Mouse (Mus musculus): ENCODE data around the gene Kbtbd12. TPM values are rescaled to one million over a fixed set of nuclear protein-coding genes. Genes with fewer than 3 reads are reported as not detected.
A peak's percentile ranks its signal among the peaks of the same experiment; 100 is the strongest.

The Kbtbd12 gene
- polyA plus RNA-seq, 1 experiment from 2014 or later, result not detected

DNA sequence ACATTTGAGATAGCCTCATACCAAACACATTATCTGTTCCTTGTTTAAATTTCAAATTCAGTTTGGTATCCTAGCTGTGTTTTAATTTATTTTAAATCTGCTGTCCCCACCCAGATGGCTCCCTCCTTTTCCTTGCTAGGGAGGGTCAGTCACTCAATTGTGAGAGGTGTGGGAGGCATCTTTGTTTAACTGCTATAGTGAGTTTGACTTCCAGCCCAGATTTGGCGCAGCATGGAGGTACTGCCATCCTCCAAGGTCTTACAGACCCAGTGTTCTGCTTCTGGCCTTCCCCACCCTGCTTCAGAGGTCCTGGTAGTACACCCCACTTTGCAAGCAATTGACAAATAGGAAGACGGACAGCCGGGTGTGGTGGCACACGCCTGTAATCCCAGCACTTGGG lies 113.7 kb downstream of the Kbtbd12 start:
- 92% methylated on average over 4 of the region's 4 CpGs for WGBS
- no peak overlapping the region for H3K4me3 ChIP-seq (ENCODE audit: low read depth, low read length)
- DNase-seq (ENCODE audit: low spot score), result peak; percentile 25
- no peaks in the 10 kb centered on the region for H3K9me3 ChIP-seq (ENCODE audit: control insufficient read depth, low read length)
- no peak overlapping the region for H3K9ac ChIP-seq (ENCODE audit: low read length)
- H3K4me1 ChIP-seq (replicated peaks; ENCODE audit: control insufficient read depth, insufficient read depth, low read length), result 0 out of 2 replicates have a peak, but pooled peaks cover 3% of the 10 kb centered on the region
- no peak overlapping the region for H3K4me2 ChIP-seq (ENCODE audit: low read depth, low read length, severe bottlenecking)
- ATAC-seq (replicated peaks; ENCODE audit: low FRiP score), result no peak
- H3K27ac ChIP-seq (ENCODE audit: low read depth, low read length), result no peak overlapping the region
- no peaks in the 10 kb centered on the region for H3K36me3 ChIP-seq (ENCODE audit: control insufficient read depth, insufficient read depth, low read length)
- no peaks in the 10 kb centered on the region for H3K27me3 ChIP-seq (ENCODE audit: control insufficient read depth, insufficient read depth, low read length)

DNA sequence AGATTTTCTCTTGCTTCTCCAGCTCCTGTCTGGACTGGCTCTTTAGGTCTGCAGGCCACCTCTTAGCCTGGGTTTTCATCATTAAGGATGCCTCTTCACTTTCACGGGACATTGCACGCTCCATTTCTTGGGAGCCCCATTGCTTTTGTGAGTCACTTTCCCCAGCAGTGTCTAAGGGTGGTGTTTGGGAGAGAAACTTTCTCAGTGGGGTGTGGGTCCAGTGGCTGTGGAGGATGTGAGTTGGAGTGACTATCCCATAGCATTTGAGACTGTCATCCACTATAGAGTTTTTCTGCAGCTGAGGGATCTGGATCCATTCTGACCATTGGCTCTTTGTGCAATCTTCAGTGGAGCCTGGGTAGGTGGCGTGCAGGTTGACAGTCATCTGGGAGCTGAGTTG lies 114.3 kb downstream of the Kbtbd12 start:
- H3K9ac ChIP-seq (ENCODE audit: low read length), result no peak overlapping the region
- peak; percentile 33 for DNase-seq (ENCODE audit: low spot score)
- H3K4me2 ChIP-seq (ENCODE audit: low read depth, low read length, severe bottlenecking), result no peak overlapping the region
- H3K4me3 ChIP-seq (ENCODE audit: low read depth, low read length), result no peak overlapping the region
- H3K36me3 ChIP-seq (ENCODE audit: control insufficient read depth, insufficient read depth, low read length), result no peaks in the 10 kb centered on the region
- 0 out of 2 replicates have a peak, but pooled peaks cover 3% of the 10 kb centered on the region for H3K4me1 ChIP-seq (replicated peaks; ENCODE audit: control insufficient read depth, insufficient read depth, low read length)
- ATAC-seq (replicated peaks; ENCODE audit: low FRiP score), result no peak
- 92% methylated on average over 3 of the region's 3 CpGs for WGBS
- no peak overlapping the region for H3K27ac ChIP-seq (ENCODE audit: low read depth, low read length)
- H3K27me3 ChIP-seq (ENCODE audit: control insufficient read depth, insufficient read depth, low read length), result no peaks in the 10 kb centered on the region
- no peaks in the 10 kb centered on the region for H3K9me3 ChIP-seq (ENCODE audit: control insufficient read depth, low read length)

DNA sequence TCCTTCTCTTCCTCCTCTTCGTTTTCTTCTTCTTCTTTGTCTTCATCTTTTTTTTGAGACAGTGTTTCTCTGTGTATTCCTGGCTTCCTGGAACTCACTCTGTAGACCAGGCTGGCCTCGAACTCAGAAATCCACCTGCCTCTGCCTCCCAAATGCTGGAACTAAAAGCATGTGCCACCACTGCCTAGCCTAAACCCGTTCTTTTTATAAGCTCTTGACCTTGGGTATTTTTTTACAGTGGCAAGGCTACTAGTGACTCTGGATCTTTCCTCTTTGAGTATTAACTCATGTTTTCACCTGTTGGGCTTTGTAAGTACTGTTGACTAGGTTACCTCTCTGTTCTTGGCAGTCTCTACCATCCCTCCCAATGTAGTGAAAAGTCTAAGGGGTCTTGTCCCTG lies 114.7 kb downstream of the Kbtbd12 start:
- Histone ChIP-seq H3K9ac (ENCODE audit: low read length) (no peak overlapping the region), H3K36me3 (ENCODE audit: control insufficient read depth, insufficient read depth, low read length) (no peaks in the 10 kb centered on the region), H3K27me3 (ENCODE audit: control insufficient read depth, insufficient read depth, low read length) (no peaks in the 10 kb centered on the region), H3K9me3 (ENCODE audit: control insufficient read depth, low read length) (no peaks in the 10 kb centered on the region), H3K4me2 (ENCODE audit: low read depth, low read length, severe bottlenecking) (no peak overlapping the region), H3K27ac (ENCODE audit: low read depth, low read length) (no peak overlapping the region), H3K4me1 (replicated peaks; ENCODE audit: control insufficient read depth, insufficient read depth, low read length) (peaks cover 3% of the 10 kb centered on the region; the same call in 1 of the 2 replicates), H3K4me3 (ENCODE audit: low read depth, low read length) (no peak overlapping the region)
- WGBS, result 70% methylated on average over 3 of the region's 3 CpGs
- DNase-seq (ENCODE audit: low spot score) (no peak), ATAC-seq (replicated peaks; ENCODE audit: low FRiP score) (no peak)

DNA sequence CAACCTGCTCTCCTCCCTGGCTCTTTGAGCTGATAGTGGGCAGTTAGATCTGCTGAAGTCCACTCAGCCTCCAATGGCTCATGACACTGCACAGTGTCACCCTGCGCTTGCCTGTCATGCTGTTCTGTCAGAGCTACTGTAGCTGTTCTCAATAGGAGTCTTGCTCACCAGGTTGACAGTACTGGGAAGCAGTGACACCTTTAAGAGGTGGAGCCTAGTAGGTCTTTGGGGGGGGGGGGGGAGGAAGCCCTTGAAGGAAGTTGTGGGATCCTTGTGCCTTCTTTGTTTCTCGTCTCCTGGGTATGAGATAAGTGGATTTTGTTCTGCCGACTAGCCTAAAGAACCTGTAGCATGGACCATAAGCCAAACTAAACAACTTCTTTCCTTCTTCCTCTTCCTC lies 115.1 kb downstream of the Kbtbd12 start:
- WGBS, result 72% methylated on average over 3 of the region's 3 CpGs

DNA sequence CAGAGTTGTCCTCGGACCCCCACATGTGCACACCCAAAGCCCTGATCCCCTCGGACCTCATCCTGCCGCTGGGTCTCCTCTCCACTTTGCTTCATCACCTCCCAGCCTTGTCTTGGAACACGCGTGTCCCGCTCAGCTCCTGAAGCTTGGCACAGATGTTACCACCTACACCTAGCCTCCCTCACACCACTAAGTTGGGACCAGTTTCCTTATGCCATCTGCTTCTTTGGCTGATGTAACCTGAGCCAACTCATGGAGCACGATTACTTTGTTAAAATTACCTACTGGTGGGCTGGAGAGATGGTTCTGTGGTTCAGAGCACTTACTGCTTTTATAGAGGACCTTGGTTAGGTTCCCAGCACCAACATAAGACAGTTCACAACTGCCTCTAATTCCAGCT lies 115.9 kb downstream of the Kbtbd12 start:
- Histone ChIP-seq H3K27me3 (ENCODE audit: control insufficient read depth, insufficient read depth, low read length) (no peaks in the 10 kb centered on the region), H3K27ac (ENCODE audit: low read depth, low read length) (no peak overlapping the region), H3K36me3 (ENCODE audit: control insufficient read depth, insufficient read depth, low read length) (no peaks in the 10 kb centered on the region), H3K9ac (ENCODE audit: low read length) (no peak overlapping the region), H3K4me3 (ENCODE audit: low read depth, low read length) (no peak overlapping the region), H3K4me2 (ENCODE audit: low read depth, low read length, severe bottlenecking) (no peak overlapping the region), H3K9me3 (ENCODE audit: control insufficient read depth, low read length) (no peaks in the 10 kb centered on the region), H3K4me1 (replicated peaks; ENCODE audit: control insufficient read depth, insufficient read depth, low read length) (peaks cover 12% of the 10 kb centered on the region; the same call in 1 of the 2 replicates)
- 86% methylated on average over 7 of the region's 7 CpGs for WGBS
- peak; percentile 44 for DNase-seq (ENCODE audit: low spot score)
- no peak for ATAC-seq (replicated peaks; ENCODE audit: low FRiP score)

More for the DNA sequence above, 115.1 kb downstream of the Kbtbd12 start:
- ATAC-seq (replicated peaks; ENCODE audit: low FRiP score) (no peak), DNase-seq (ENCODE audit: low spot score) (no peak)
- no peaks in the 10 kb centered on the region for H3K27me3 ChIP-seq (ENCODE audit: control insufficient read depth, insufficient read depth, low read length)
- H3K27ac ChIP-seq (ENCODE audit: low read depth, low read length), result no peak overlapping the region
- no peak overlapping the region for H3K4me2 ChIP-seq (ENCODE audit: low read depth, low read length, severe bottlenecking)
- no peak overlapping the region for H3K4me3 ChIP-seq (ENCODE audit: low read depth, low read length)
- H3K9ac ChIP-seq (ENCODE audit: low read length), result no peak overlapping the region
- no peaks in the 10 kb centered on the region for H3K9me3 ChIP-seq (ENCODE audit: control insufficient read depth, low read length)
- H3K4me1 ChIP-seq (replicated peaks; ENCODE audit: control insufficient read depth, insufficient read depth, low read length), result peaks cover 7% of the 10 kb centered on the region; the same call in 1 of the 2 replicates
- H3K36me3 ChIP-seq (ENCODE audit: control insufficient read depth, insufficient read depth, low read length), result no peaks in the 10 kb centered on the region

DNA sequence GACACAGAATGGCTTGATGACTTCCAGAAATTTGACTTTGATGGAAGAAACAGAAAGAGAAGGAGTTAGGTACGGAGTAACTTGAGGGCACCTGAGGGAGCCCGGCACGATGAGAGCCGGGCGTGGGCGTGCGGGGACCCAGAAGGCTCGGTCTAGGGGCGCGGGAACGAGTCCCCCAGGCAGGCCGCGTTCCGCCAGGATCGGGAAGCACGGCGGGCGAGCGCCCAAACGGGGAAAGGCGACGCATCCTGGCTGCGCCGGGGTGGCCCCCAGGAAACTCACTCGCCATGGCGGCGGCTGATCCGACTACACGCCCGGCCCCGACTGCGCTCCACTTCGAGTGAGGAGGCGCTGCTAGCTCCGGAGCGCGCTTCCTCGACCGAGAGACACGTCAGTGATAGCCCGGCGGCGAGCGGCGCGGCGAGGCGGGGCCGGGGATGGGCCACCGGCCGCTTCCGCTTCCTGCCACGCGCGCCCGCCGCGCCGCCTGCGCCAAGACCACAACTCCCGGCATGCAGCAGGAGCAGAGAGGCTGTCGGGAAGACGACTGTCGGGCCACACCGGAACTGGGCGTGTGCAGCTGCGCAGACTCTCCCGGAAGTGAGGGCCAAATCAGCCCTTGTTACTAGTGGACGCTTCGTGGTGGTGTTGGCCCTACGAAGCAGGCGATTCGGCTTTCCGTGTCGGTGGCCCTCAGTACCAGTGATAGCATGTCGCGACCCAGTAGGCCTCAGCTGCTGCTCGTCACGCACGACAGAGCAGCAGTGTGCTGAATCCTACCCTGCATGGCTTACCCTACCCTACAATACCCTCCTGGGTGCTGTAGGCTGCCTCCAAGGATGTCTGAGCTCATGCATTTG lies 119.1 kb downstream of the Kbtbd12 start, which contains the start of gene Sec61a1:
Sec61a1 (minus strand) TSS at position 502 of the 860 bp plus-strand sequence.
- Histone ChIP-seq H3K9me3 (ENCODE audit: control insufficient read depth, low read length) (no peaks in the 10 kb centered on the region), H3K36me3 (ENCODE audit: control insufficient read depth, insufficient read depth, low read length) (peaks cover 5% of the 10 kb centered on the region; the same call in 1 of the 2 replicates), H3K9ac (ENCODE audit: low read length) (peak within 1 kb of the TSS; percentile 88), H3K4me3 (ENCODE audit: low read depth, low read length) (peak within 1 kb of the TSS; percentile 76), H3K27me3 (ENCODE audit: control insufficient read depth, insufficient read depth, low read length) (no peaks in the 10 kb centered on the region), H3K27ac (ENCODE audit: low read depth, low read length) (peak within 1 kb of the TSS; percentile 70), H3K4me1 (replicated peaks; ENCODE audit: control insufficient read depth, insufficient read depth, low read length) (peaks cover 12% of the 10 kb centered on the region; the same call in 1 of the 2 replicates), H3K4me2 (ENCODE audit: low read depth, low read length, severe bottlenecking) (peak within 1 kb of the TSS; percentile 84)
- peak; percentile 96 for DNase-seq (ENCODE audit: low spot score)
- peak; percentile 97 for ATAC-seq (replicated peaks; ENCODE audit: low FRiP score)
- under 1% methylated on average over 65 of the region's 80 CpGs for WGBS

DNA sequence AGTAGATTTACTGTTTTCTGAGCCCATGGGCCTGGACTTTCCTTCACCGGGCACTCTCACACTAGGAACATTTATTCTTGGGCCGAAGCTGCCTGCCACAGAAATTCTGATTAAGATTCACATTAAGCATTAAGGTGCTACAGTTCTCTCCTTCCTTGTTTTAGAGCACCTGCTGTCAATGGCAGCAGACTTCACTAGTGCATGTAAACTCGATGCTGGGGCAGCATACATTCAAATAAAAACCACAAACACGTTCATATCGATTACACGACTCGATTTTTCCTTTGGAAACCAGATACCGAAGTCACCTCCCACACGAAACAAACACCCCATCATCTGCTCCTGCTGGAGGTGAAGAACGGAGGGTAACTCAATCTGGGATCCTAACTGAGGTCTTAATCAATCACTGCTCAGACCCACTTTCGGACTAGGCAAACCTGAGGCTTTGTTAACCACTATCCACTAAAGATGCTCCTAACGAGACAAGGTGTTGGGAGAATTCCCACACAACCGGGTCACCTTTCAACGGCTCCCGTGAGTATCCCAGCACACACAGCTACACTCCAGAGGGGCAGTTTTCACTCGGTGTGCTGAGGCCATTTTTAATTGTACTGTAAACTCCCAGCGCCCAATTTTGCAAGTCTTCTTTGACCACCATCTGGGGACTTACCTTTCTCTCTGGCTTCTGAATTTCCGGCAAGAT lies 119.9 kb downstream of the Kbtbd12 start:
- peaks cover 5% of the 10 kb centered on the region; the same call in 1 of the 2 replicates for H3K36me3 ChIP-seq (ENCODE audit: control insufficient read depth, insufficient read depth, low read length)
- peak; percentile 51 for DNase-seq (ENCODE audit: low spot score)

DNA sequence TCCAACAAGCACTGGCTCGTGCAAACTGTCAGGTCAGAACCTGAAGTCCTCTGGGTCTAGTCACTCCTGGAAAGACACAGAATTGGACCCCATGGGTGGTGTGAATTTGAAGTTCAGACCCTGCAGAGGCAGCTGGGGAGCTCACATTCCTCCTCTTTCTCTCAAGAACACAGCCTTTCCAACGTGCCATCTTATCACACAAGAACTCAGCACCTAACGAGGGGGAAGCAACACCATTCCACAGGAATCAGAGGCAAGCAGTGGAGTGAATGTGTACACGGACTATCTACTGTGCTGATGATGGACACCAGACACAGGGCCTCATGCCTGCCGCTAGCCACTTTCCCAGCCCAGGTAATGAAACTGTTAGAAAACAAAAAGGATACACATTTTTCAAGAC lies 121.1 kb downstream of the Kbtbd12 start:
- no peaks in the 10 kb centered on the region for H3K9me3 ChIP-seq (ENCODE audit: control insufficient read depth, low read length)
- no peak overlapping the region for H3K27ac ChIP-seq (ENCODE audit: low read depth, low read length)
- H3K9ac ChIP-seq (ENCODE audit: low read length), result no peak overlapping the region
- WGBS, result 82% methylated on average over 5 of the region's 5 CpGs
- H3K4me3 ChIP-seq (ENCODE audit: low read depth, low read length), result no peak overlapping the region
- no peaks in the 10 kb centered on the region for H3K27me3 ChIP-seq (ENCODE audit: control insufficient read depth, insufficient read depth, low read length)
- no peak overlapping the region for H3K4me2 ChIP-seq (ENCODE audit: low read depth, low read length, severe bottlenecking)
- peaks cover 5% of the 10 kb centered on the region; the same call in 1 of the 2 replicates for H3K36me3 ChIP-seq (ENCODE audit: control insufficient read depth, insufficient read depth, low read length)
- ATAC-seq (replicated peaks; ENCODE audit: low FRiP score), result no peak
- peak; percentile 34 for DNase-seq (ENCODE audit: low spot score)
- H3K4me1 ChIP-seq (replicated peaks; ENCODE audit: control insufficient read depth, insufficient read depth, low read length), result peaks cover 12% of the 10 kb centered on the region; the same call in 1 of the 2 replicates

More for the DNA sequence above, 119.9 kb downstream of the Kbtbd12 start:
- Histone ChIP-seq H3K4me2 (ENCODE audit: low read depth, low read length, severe bottlenecking) (peak overlapping the region; percentile 78), H3K9me3 (ENCODE audit: control insufficient read depth, low read length) (no peaks in the 10 kb centered on the region), H3K27me3 (ENCODE audit: control insufficient read depth, insufficient read depth, low read length) (no peaks in the 10 kb centered on the region), H3K27ac (ENCODE audit: low read depth, low read length) (peak overlapping the region; percentile 51; the same call in 1 of the 2 replicates), H3K9ac (ENCODE audit: low read length) (peak overlapping the region; percentile 82), H3K4me1 (replicated peaks; ENCODE audit: control insufficient read depth, insufficient read depth, low read length) (peaks cover 12% of the 10 kb centered on the region; the same call in 1 of the 2 replicates), H3K4me3 (ENCODE audit: low read depth, low read length) (peak overlapping the region; percentile 76)
- 15% methylated on average over 18 of the region's 18 CpGs for WGBS
- ATAC-seq (replicated peaks; ENCODE audit: low FRiP score), result no peak
